22 mouse cellular contexts compared by ENCODE assay signal in the genomic region with DNA sequence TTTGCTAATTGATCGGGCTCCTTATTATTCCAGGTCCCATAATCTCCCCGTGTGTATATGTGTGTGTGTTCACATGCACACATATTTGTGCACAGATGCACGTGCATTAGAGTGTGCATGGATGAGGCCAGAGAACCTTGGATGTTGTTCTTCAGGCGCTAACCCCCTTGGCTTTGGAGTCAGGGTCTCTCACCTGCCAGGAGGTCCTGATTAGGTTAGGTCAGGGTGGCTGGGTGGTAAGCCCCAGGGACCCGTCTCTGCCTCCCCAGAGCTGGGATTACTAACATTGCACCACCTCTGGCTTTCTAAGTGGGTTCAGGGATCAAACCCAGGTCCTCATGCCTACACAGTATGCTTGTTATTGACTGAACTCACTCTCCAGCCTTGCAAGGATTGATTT. TPM values are rescaled to one million over a fixed set of nuclear protein-coding genes. Genes with fewer than 3 reads are reported as not detected.
DNase-seq lines count a peak whose midpoint lies in the region; ATAC-seq lines count a peak whose summit lies in the region.
"Had no signal": no experiment of that assay in that cellular context is flagged by ENCODE, and none has a peak within 500 bp of the region (broad histone marks: within the 10 kb centered on the region; RNA-seq: fewer than 3 reads in every experiment).

No protein-coding gene starts in this region.

- no peak overlapping the region for H3K9ac ChIP-seq in heart, embryonic 11.5 days (ENCODE audit: low read depth, low read length)
- H3K9ac ChIP-seq in midbrain, embryonic 13.5 days (replicated peaks), result no peak overlapping the region
- H3K9ac ChIP-seq in midbrain, embryonic 11.5 days (ENCODE audit: low read length), result no peak overlapping the region
- H3K9ac ChIP-seq in midbrain, embryonic 15.5 days, result no peak overlapping the region
- H3K9ac ChIP-seq in midbrain, embryonic 16.5 days (ENCODE audit: low read depth, low read length), result no peak overlapping the region

- H3K4me2 ChIP-seq in heart, embryonic 11.5 days, result no peak overlapping the region
- no peak overlapping the region for H3K4me2 ChIP-seq in midbrain, embryonic 13.5 days (replicated peaks)
- no peak overlapping the region for H3K4me2 ChIP-seq in midbrain, embryonic 11.5 days
- H3K4me2 ChIP-seq in midbrain, embryonic 15.5 days, result no peak overlapping the region
- no peak overlapping the region for H3K4me2 ChIP-seq in midbrain, embryonic 16.5 days (ENCODE audit: low read length)

- H3K4me3 ChIP-seq in heart, embryonic 10.5 days, result no peak overlapping the region
- no peak overlapping the region for H3K4me3 ChIP-seq in heart, embryonic 11.5 days (ENCODE audit: low read depth, low read length)
- no peak overlapping the region for H3K4me3 ChIP-seq in midbrain, embryonic 13.5 days (replicated peaks)
- H3K4me3 ChIP-seq in midbrain, embryonic 11.5 days (ENCODE audit: low read depth, low read length), result no peak overlapping the region
- no peak overlapping the region for H3K4me3 ChIP-seq in midbrain, embryonic 15.5 days
- H3K4me3 ChIP-seq in midbrain, embryonic 16.5 days (ENCODE audit: low read depth, low read length), result no peak overlapping the region

- H3K36me3 ChIP-seq in heart, embryonic 10.5 days, result peaks cover 40% of the 10 kb centered on the region
- H3K36me3 ChIP-seq in heart, embryonic 11.5 days (ENCODE audit: control insufficient read depth, insufficient read depth, low read length), result peaks cover 12% of the 10 kb centered on the region
- peaks cover 40% of the 10 kb centered on the region for H3K36me3 ChIP-seq in midbrain, embryonic 13.5 days
- H3K36me3 ChIP-seq in midbrain, embryonic 11.5 days (ENCODE audit: control insufficient read depth, insufficient read depth, low read length), result peaks cover 15% of the 10 kb centered on the region
- H3K36me3 ChIP-seq in midbrain, embryonic 15.5 days (replicated peaks), result peaks cover 19% of the 10 kb centered on the region; the same call in 1 of the 2 replicates
- peaks cover 18% of the 10 kb centered on the region for H3K36me3 ChIP-seq in midbrain, embryonic 16.5 days (ENCODE audit: control insufficient read depth, insufficient read depth, low read length)

- no peak overlapping the region for H3K27ac ChIP-seq in heart, embryonic 10.5 days
- no peak overlapping the region for H3K27ac ChIP-seq in heart, embryonic 11.5 days (ENCODE audit: low read depth, low read length)
- H3K27ac ChIP-seq in midbrain, embryonic 13.5 days, result no peak overlapping the region
- H3K27ac ChIP-seq in midbrain, embryonic 11.5 days (ENCODE audit: low read depth, low read length), result no peak overlapping the region
- H3K27ac ChIP-seq in midbrain, embryonic 15.5 days, result no peak overlapping the region
- H3K27ac ChIP-seq in midbrain, embryonic 16.5 days (ENCODE audit: low read length), result no peak overlapping the region

- no peaks in the 10 kb centered on the region for H3K9me3 ChIP-seq in heart, embryonic 10.5 days
- no peaks in the 10 kb centered on the region for H3K9me3 ChIP-seq in heart, embryonic 11.5 days (replicated peaks; ENCODE audit: control insufficient read depth, low read length)
- H3K9me3 ChIP-seq in midbrain, embryonic 13.5 days, result no peaks in the 10 kb centered on the region
- no peaks in the 10 kb centered on the region for H3K9me3 ChIP-seq in midbrain, embryonic 11.5 days (ENCODE audit: control insufficient read depth, low read length)
- H3K9me3 ChIP-seq in midbrain, embryonic 15.5 days, result no peaks in the 10 kb centered on the region
- H3K9me3 ChIP-seq in midbrain, embryonic 16.5 days (replicated peaks; ENCODE audit: control insufficient read depth, low read length, poor library complexity, severe bottlenecking), result no peaks in the 10 kb centered on the region
- H3K9me3 ChIP-seq: G1E had no signal

- H3K4me1 ChIP-seq in heart, embryonic 10.5 days, result no peaks in the 10 kb centered on the region
- H3K4me1 ChIP-seq in heart, embryonic 11.5 days (ENCODE audit: control insufficient read depth, insufficient read depth, low read length), result no peaks in the 10 kb centered on the region
- H3K4me1 ChIP-seq in midbrain, embryonic 13.5 days (replicated peaks), result no peaks in the 10 kb centered on the region
- no peaks in the 10 kb centered on the region for H3K4me1 ChIP-seq in midbrain, embryonic 11.5 days (ENCODE audit: control insufficient read depth, insufficient read depth, low read length)
- no peaks in the 10 kb centered on the region for H3K4me1 ChIP-seq in midbrain, embryonic 15.5 days
- no peaks in the 10 kb centered on the region for H3K4me1 ChIP-seq in midbrain, embryonic 16.5 days (ENCODE audit: control insufficient read depth, insufficient read depth, low read length)

- 89% methylated on average over 5 of the region's 5 CpGs for WGBS in heart, embryonic 10.5 days
- WGBS in heart, embryonic 11.5 days (ENCODE audit: insufficient replicate concordance), result 80% methylated on average over 5 of the region's 5 CpGs
- WGBS in midbrain, embryonic 13.5 days, result 91% methylated on average over 5 of the region's 5 CpGs
- 91% methylated on average over 5 of the region's 5 CpGs for WGBS in midbrain, embryonic 11.5 days
- WGBS in midbrain, embryonic 15.5 days, result 93% methylated on average over 5 of the region's 5 CpGs
- WGBS in midbrain, embryonic 16.5 days, result 96% methylated on average over 5 of the region's 5 CpGs

- no peak for ATAC-seq in heart, embryonic 11.5 days (replicated peaks; ENCODE audit: insufficient number of reproducible peaks, low FRiP score, low TSS enrichment)
- ATAC-seq in midbrain, embryonic 13.5 days, result 0 out of 2 replicates have a peak, but pooled peaks have one; percentile 3
- ATAC-seq in midbrain, embryonic 11.5 days (ENCODE audit: low FRiP score), result no peak
- 0 out of 2 replicates have a peak, but pooled peaks have one; percentile 14 for ATAC-seq in midbrain, embryonic 15.5 days (replicated peaks)
- no peak for ATAC-seq in midbrain, embryonic 16.5 days
- ATAC-seq: activated CD4-positive, CD25-positive, alpha-beta regulatory T cell, adult 4 months; CD4-positive, CD25-positive, alpha-beta regulatory T cell, adult 4 months; Patski had no signal

- no peaks in the 10 kb centered on the region for H3K27me3 ChIP-seq in heart, embryonic 10.5 days (ENCODE audit: insufficient read depth, poor library complexity, severe bottlenecking)
- no peaks in the 10 kb centered on the region for H3K27me3 ChIP-seq in heart, embryonic 11.5 days (ENCODE audit: control insufficient read depth, insufficient read depth, low read length)
- H3K27me3 ChIP-seq in midbrain, embryonic 13.5 days, result no peaks in the 10 kb centered on the region
- H3K27me3 ChIP-seq in midbrain, embryonic 11.5 days (ENCODE audit: control insufficient read depth, insufficient read depth, low read length), result no peaks in the 10 kb centered on the region
- H3K27me3 ChIP-seq in midbrain, embryonic 15.5 days (replicated peaks), result no peaks in the 10 kb centered on the region
- no peaks in the 10 kb centered on the region for H3K27me3 ChIP-seq in midbrain, embryonic 16.5 days (ENCODE audit: control insufficient read depth, insufficient read depth, low read depth, low read length)
- H3K27me3 ChIP-seq: CH12.LX, Patski had no signal

- DNase-seq in heart, adult 11 months, result peak; percentile 88
- DNase-seq in heart, adult 9 months (ENCODE audit: low spot score in 2 of 2), result no peak
- DNase-seq in heart, embryonic 10.5 days (ENCODE audit: low spot score), result peak; percentile 53
- no peak for DNase-seq in midbrain, embryonic 11.5 days (ENCODE audit: low spot score, missing footprints)
- DNase-seq: adrenal gland, adult 2 months; adrenal gland, adult 8-10 months; adrenal gland, postnatal 10 days; adrenal gland, postnatal 14 days; adrenal gland, postnatal 25 days; adrenal gland, postnatal 36 days; B cell, adult 2 months; cerebellum, adult 11 months; cerebellum, adult 11-12 months had no signal

RNA-seq across cellular contexts. Expression of gene Ndufb4, which starts 9.8 kb away (rescaled TPM):
- 61.3 and 67.0 TPM in 2 replicates for polyA plus RNA-seq in heart, embryonic 10.5 days (2016; fragmentation: Nextera tagmentation; extraction: Ambion mirVana)
- polyA plus RNA-seq in heart, embryonic 11.5 days (2014; fragmentation: Nextera tagmentation; extraction: Ambion mirVana), result 84.7 and 88.8 TPM in 2 replicates
- 58.4 and 58.8 TPM in 2 replicates for polyA plus RNA-seq in midbrain, embryonic 13.5 days (2015; fragmentation: Nextera tagmentation; extraction: Ambion mirVana)
- polyA plus RNA-seq in midbrain, embryonic 11.5 days (2014; fragmentation: Nextera tagmentation; extraction: Ambion mirVana), result 65.1 and 66.0 TPM in 2 replicates
- 46.3 and 49.9 TPM in 2 replicates for polyA plus RNA-seq in midbrain, embryonic 15.5 days (2015; fragmentation: Nextera tagmentation; extraction: Ambion mirVana)
- polyA plus RNA-seq in midbrain, embryonic 16.5 days (2015; fragmentation: Nextera tagmentation; extraction: Ambion mirVana), result 49.1 and 51.7 TPM in 2 replicates

Comparison
In these comparisons a context has a peak if more than half of its experiments do, and no peak if none do; other contexts are left out.
1. DNase-seq: peak in heart, adult 11 months (single experiment) and heart, embryonic 10.5 days (single experiment); none in heart, adult 9 months (0 of 2) and midbrain, embryonic 11.5 days (single experiment).
2. ATAC-seq: peak in midbrain, embryonic 13.5 days (single experiment) and midbrain, embryonic 15.5 days (single experiment); none in heart, embryonic 11.5 days (single experiment), midbrain, embryonic 11.5 days (single experiment) and midbrain, embryonic 16.5 days (single experiment).